Mouse (Mus musculus): ENCODE measurements around the gene Scaf4. TPM values are rescaled to one million over a fixed set of nuclear protein-coding genes. Genes with fewer than 3 reads are reported as not detected.
"Not testable (repeated sequence)": the region's sequence is repeated elsewhere in the genome, so short reads cannot be mapped to it uniquely, and the experiment has no call there.

Scaf4 gene
- polyA plus RNA-seq, 1 experiment from 2014 or later: 9.3 TPM

DNA sequence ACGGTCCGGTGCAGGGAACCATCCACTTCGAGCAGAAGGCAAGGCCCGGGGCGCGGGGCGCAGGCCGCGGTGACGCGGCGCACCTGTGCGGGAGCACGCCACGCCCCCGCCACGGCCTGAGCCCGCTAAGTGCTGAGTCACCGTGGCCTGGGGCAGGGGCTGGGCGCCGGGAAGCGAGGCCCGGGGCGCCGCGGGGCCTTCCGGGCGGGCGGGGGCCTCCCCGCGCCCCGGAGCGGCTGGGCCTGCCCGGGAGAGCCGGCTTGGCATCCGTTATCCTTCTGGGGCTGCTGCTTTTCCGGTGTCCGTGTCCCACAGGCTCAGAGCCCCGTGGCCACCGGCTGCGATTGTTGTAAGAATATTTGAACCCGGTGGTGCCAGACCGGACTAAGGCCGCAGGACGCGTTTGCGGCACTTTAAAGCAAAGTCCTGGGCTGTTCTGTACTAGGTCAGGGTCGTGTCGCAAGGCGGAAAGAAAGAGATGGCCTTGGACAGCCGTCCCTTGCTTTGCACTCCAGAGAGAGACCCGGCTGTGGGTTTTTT lies 63.3 kb downstream of the Scaf4 start:
- WGBS: 1% methylated on average over 45 of the region's 52 CpGs
- no peak for TF ChIP-seq CTCF (IDR thresholded peaks at IDR 0.05; ENCODE audit: low read depth)
- H3K27me3 ChIP-seq (replicated peaks; ENCODE audit: control insufficient read depth, insufficient read depth, low read length): no peaks in the 10 kb centered on the region
- H3K36me3 ChIP-seq (ENCODE audit: control insufficient read depth, insufficient read depth): peaks cover 17% of the 10 kb centered on the region
- H3K4me3 ChIP-seq (ENCODE audit: low read depth, low read length): peak overlapping the region; percentile 94
- ATAC-seq: peak; percentile 77
- peak overlapping the region; percentile 92 for H3K27ac ChIP-seq (ENCODE audit: low read depth, low read length)
- peaks cover 12% of the 10 kb centered on the region for H3K4me1 ChIP-seq (replicated peaks; ENCODE audit: control insufficient read depth, insufficient read depth, low read length)
- no peaks in the 10 kb centered on the region for H3K9me3 ChIP-seq (ENCODE audit: control insufficient read depth)
- H3K4me2 ChIP-seq (replicated peaks; ENCODE audit: low read depth): peak overlapping the region; percentile 69
- H3K9ac ChIP-seq (ENCODE audit: low read depth, low read length): peak overlapping the region; percentile 91

DNA sequence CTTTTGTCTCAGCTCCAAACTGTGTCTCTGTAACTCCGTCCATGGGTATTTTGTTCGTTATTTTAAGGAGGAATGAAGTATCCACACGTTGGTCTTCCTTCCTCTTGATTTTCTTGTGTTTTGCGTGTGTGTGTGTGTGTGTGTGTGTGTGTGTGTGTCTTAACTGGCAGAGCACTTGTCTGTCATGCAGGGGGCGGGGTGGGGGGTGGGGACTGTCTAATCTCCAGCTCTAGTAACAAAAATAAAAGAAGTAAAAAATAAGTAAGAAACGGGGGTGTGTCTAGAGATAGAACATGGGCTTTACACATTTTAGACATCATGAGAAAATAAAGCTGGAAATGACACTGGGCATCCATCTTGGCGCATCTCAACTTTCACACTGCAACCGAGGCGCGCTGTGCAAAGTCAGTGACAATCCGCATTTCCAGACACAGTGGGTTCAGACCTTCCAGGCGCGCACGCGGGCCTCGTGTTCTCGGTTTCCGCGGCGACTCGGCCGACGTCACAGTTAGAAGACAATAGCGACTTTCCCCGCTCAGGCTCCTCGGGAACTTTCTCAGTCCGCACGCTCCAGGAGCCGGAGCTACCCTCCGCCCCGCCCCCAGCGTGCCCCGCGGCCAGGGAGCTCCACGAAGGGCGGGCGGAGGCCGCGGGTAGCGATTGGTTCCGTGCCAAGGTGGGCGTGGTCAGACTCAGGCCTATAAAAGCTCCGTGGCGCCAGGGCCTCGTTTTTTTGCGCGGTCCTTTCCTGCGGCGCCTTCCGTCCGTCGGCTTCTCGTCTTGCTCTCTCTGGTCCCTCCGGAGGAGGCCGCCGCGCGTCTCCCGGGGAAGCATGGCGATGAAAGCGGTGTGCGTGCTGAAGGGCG lies 64.0 kb downstream of the Scaf4 start, which contains the start of gene Sod1:
Gene Sod1 (plus strand): TSS at position 729 of the 866 bp plus-strand sequence.
- Histone ChIP-seq H3K27me3 (replicated peaks; ENCODE audit: control insufficient read depth, insufficient read depth, low read length) (no peaks in the 10 kb centered on the region), H3K4me1 (replicated peaks; ENCODE audit: control insufficient read depth, insufficient read depth, low read length) (peaks cover 12% of the 10 kb centered on the region), H3K27ac (ENCODE audit: low read depth, low read length) (peak within 1 kb of the TSS; percentile 92), H3K4me2 (replicated peaks; ENCODE audit: low read depth) (peak within 1 kb of the TSS; percentile 69), H3K36me3 (ENCODE audit: control insufficient read depth, insufficient read depth) (peaks cover 10% of the 10 kb centered on the region), H3K4me3 (ENCODE audit: low read depth, low read length) (peak within 1 kb of the TSS; percentile 94), H3K9me3 (ENCODE audit: control insufficient read depth) (no peaks in the 10 kb centered on the region), H3K9ac (ENCODE audit: low read depth, low read length) (peak within 1 kb of the TSS; percentile 91)
- 2% methylated on average over 63 of the region's 63 CpGs for WGBS
- no peak for TF ChIP-seq CTCF (IDR thresholded peaks at IDR 0.05; ENCODE audit: low read depth)
- ATAC-seq: peak; percentile 92

DNA sequence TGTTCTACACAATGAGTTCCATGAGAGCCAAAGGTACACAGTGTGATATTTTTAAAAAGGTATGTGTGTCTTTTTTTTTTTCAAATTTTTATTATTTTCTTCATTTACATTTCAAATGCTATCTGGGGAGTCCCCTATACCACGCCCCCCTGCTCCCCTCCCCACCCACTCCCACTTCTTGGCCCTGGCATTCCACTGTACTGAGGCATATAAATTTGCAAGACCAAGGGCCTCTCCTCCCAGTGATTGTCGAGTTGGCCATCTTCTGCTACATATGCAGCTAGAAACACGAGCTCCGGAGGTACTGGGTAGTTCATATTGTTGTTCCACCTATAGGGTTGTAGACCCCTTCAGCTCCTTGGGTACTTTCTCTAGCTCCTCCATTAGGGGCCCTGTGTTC lies 64.9 kb downstream of the Scaf4 start:
- not testable (repeated sequence) for H3K9me3 ChIP-seq (ENCODE audit: control insufficient read depth); H3K36me3 ChIP-seq (ENCODE audit: control insufficient read depth, insufficient read depth); H3K27ac ChIP-seq (ENCODE audit: low read depth, low read length); H3K4me2 ChIP-seq (replicated peaks; ENCODE audit: low read depth); H3K9ac ChIP-seq (ENCODE audit: low read depth, low read length); ATAC-seq; H3K27me3 ChIP-seq (replicated peaks; ENCODE audit: control insufficient read depth, insufficient read depth, low read length); H3K4me3 ChIP-seq (ENCODE audit: low read depth, low read length)
- 81% methylated on average over 4 of the region's 4 CpGs for WGBS
- H3K4me1 ChIP-seq (replicated peaks; ENCODE audit: control insufficient read depth, insufficient read depth, low read length): peaks cover 12% of the 10 kb centered on the region

DNA sequence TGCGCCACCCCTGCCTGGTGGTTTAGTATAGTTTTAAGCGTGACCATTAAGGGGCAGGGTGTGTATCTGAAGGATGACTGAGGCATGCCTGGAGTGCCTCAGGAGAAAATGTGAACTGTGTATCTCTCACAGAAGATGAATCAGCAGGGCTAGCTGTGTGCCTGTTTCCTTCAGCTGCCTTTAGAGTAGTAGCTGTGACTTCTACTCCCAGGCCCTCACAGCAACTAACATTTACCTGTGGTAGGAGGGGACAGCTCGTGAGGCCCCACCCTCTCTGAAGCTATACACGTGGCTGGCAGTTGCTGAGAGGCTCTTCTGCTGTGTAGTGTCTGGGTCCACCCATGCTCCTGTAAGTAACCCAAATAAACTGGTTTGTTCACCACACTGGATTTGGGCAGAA lies 66.4 kb downstream of the Scaf4 start:
- no peaks in the 10 kb centered on the region for H3K36me3 ChIP-seq (ENCODE audit: control insufficient read depth, insufficient read depth)
- no peak overlapping the region for H3K27ac ChIP-seq (ENCODE audit: low read depth, low read length)
- H3K4me1 ChIP-seq (replicated peaks; ENCODE audit: control insufficient read depth, insufficient read depth, low read length): peaks cover 9% of the 10 kb centered on the region
- H3K9me3 ChIP-seq (ENCODE audit: control insufficient read depth): no peaks in the 10 kb centered on the region
- TF ChIP-seq CTCF (IDR thresholded peaks at IDR 0.05; ENCODE audit: low read depth): no peak
- 43% methylated on average over 4 of the region's 4 CpGs for WGBS
- no peak overlapping the region for H3K4me3 ChIP-seq (ENCODE audit: low read depth, low read length)
- ATAC-seq: no peak
- H3K27me3 ChIP-seq (replicated peaks; ENCODE audit: control insufficient read depth, insufficient read depth, low read length): no peaks in the 10 kb centered on the region
- H3K9ac ChIP-seq (ENCODE audit: low read depth, low read length): no peak overlapping the region
- H3K4me2 ChIP-seq (replicated peaks; ENCODE audit: low read depth): no peak overlapping the region

DNA sequence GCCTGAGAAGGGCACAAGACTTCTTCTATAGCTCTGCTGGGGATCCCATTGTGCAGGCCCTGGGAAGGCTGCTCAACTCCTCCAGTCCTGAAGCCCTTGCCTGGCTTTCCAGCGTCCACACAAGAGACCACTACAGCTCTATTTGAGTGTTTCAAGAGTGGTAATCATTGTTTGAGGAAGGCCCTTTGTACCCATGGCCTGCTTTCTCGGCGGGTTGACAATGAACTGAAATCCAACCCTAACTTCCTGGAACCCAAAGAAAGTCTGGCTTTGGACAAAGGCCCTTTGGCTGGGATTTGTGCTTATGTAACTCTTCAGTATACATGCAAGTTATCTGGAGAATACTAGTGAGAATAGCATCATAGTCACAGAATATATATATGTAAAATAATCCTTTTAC lies 66.9 kb downstream of the Scaf4 start:
- H3K9me3 ChIP-seq (ENCODE audit: control insufficient read depth): no peaks in the 10 kb centered on the region
- no peak for TF ChIP-seq CTCF (IDR thresholded peaks at IDR 0.05; ENCODE audit: low read depth)
- 19% methylated on average over 3 of the region's 3 CpGs for WGBS
- H3K4me2 ChIP-seq (replicated peaks; ENCODE audit: low read depth): no peak overlapping the region
- no peaks in the 10 kb centered on the region for H3K27me3 ChIP-seq (replicated peaks; ENCODE audit: control insufficient read depth, insufficient read depth, low read length)
- peaks cover 8% of the 10 kb centered on the region for H3K4me1 ChIP-seq (replicated peaks; ENCODE audit: control insufficient read depth, insufficient read depth, low read length)
- no peak overlapping the region for H3K27ac ChIP-seq (ENCODE audit: low read depth, low read length)
- H3K4me3 ChIP-seq (ENCODE audit: low read depth, low read length): no peak overlapping the region
- H3K36me3 ChIP-seq (ENCODE audit: control insufficient read depth, insufficient read depth): no peaks in the 10 kb centered on the region
- no peak for ATAC-seq
- no peak overlapping the region for H3K9ac ChIP-seq (ENCODE audit: low read depth, low read length)

DNA sequence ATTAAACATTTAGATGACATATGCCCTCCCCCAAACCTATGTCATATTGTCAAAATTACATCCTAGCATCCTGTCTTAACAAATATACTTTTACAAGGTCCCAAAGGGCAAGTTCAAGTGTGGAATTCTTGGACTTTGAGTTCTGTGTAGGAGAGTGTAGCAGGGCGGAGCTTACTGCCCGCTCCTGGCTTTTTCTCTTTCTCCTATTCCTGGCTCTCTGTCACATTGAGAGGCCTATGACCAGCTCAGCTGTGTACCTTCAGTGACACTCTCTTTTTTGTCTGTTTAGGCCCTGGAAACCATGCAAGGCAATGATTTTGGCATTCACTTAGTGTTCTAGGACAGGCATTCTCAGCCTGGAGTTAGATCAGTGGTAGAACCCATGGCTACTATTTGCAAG lies 67.9 kb downstream of the Scaf4 start:
- H3K4me3 ChIP-seq (ENCODE audit: low read depth, low read length): no peak overlapping the region
- H3K9ac ChIP-seq (ENCODE audit: low read depth, low read length): no peak overlapping the region
- TF ChIP-seq CTCF (IDR thresholded peaks at IDR 0.05; ENCODE audit: low read depth): no peak
- peaks cover 4% of the 10 kb centered on the region; the same call in 1 of the 2 replicates for H3K4me1 ChIP-seq (replicated peaks; ENCODE audit: control insufficient read depth, insufficient read depth, low read length)
- ATAC-seq: peak; percentile 59
- no peaks in the 10 kb centered on the region for H3K36me3 ChIP-seq (ENCODE audit: control insufficient read depth, insufficient read depth)
- H3K9me3 ChIP-seq (ENCODE audit: control insufficient read depth): no peaks in the 10 kb centered on the region
- 36% methylated on average over 2 of the region's 2 CpGs for WGBS
- H3K27ac ChIP-seq (ENCODE audit: low read depth, low read length): peak overlapping the region; percentile 71
- no peaks in the 10 kb centered on the region for H3K27me3 ChIP-seq (replicated peaks; ENCODE audit: control insufficient read depth, insufficient read depth, low read length)
- H3K4me2 ChIP-seq (replicated peaks; ENCODE audit: low read depth): no peak overlapping the region

Data from intestine, postnatal 0 days (tissue).